Mouse (Mus musculus): ENCODE measurements around the gene Opn1sw. TPM values are rescaled to one million over a fixed set of nuclear protein-coding genes. Genes with fewer than 3 reads are reported as not detected.

The Opn1sw gene
- polyA plus RNA-seq (2016; fragmentation: Nextera tagmentation; extraction: Ambion mirVana), result 0.31 and 1.1 TPM in 2 replicates

GRCm38 (mm10) chr6:29388052-29388518, at the start of gene Opn1sw:
Gene Opn1sw (minus strand): TSS chr6:29388468.
- H3K9ac ChIP-seq (replicated peaks), result no peak within 1 kb of the TSS; the same call in 1 of the 2 replicates
- H3K4me2 ChIP-seq, result peak within 1 kb of the TSS; percentile 52
- peak within 1 kb of the TSS; percentile 64; the same call in 1 of the 2 replicates for H3K27ac ChIP-seq
- peaks cover 26% of the 10 kb centered on the region for H3K4me1 ChIP-seq (replicated peaks)
- 5% methylated on average over 12 of the region's 12 CpGs for WGBS
- H3K36me3 ChIP-seq, result no peaks in the 10 kb centered on the region
- peak within 1 kb of the TSS; percentile 31 for H3K4me3 ChIP-seq (replicated peaks)
- peaks cover 7% of the 10 kb centered on the region; the same call in 1 of the 2 replicates for H3K27me3 ChIP-seq
- no peaks in the 10 kb centered on the region for H3K9me3 ChIP-seq
- ATAC-seq (ENCODE audit: insufficient number of reproducible peaks, insufficient read depth, low FRiP score, low TSS enrichment, low read depth), result peak; percentile 73; the same call in 1 of the 2 replicates

- Histone ChIP-seq H3K36me3 (peaks cover 13% of the 10 kb centered on the region; the same call in 1 of the 2 replicates), H3K27ac (peak overlapping the region; percentile 83), H3K4me1 (replicated peaks) (peaks cover 55% of the 10 kb centered on the region), H3K9me3 (no peaks in the 10 kb centered on the region), H3K4me2 (peak overlapping the region; percentile 87), H3K27me3 (peaks cover 44% of the 10 kb centered on the region), H3K4me3 (replicated peaks) (peak overlapping the region; percentile 57), H3K9ac (replicated peaks) (peak overlapping the region; percentile 68; the same call in 1 of the 2 replicates)
- WGBS, result 13% methylated on average over 11 of the region's 11 CpGs
- ATAC-seq (ENCODE audit: insufficient number of reproducible peaks, insufficient read depth, low FRiP score, low TSS enrichment, low read depth), result no peak
Measured at GRCm38 (mm10) chr6:29436461-29436934, 48.2 kb upstream of the Opn1sw start.

DNA sequence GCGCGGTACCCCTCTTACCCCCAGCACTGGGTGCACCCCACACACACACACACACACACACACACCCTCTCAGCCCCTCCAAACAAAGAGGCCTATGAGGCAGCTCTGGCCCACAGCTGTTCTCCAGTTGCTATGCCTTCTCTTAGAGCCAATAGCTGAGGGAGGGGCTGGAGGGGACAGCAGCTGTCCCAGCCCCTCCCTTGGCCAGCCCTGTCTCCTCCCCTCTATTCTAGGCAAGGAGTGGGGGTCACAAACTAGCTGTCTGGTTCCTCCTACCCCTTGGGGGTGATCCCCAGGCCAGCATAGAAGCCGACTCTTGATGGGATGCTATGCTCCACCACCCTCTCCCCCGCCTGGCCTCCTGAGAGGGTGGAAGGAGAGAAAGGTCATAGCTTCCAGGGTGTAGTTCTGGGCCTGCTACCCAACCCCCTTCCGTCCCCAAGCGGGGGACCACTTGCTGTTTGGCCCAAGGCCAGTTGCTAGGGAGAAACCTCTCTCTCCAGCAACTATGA, 47.7 kb upstream of the Opn1sw start:
- no peaks in the 10 kb centered on the region for H3K9me3 ChIP-seq
- peaks cover 10% of the 10 kb centered on the region; the same call in 1 of the 2 replicates for H3K36me3 ChIP-seq
- WGBS, result 16% methylated on average over 6 of the region's 6 CpGs
- peak overlapping the region; percentile 57 for H3K4me3 ChIP-seq (replicated peaks)
- ATAC-seq (ENCODE audit: insufficient number of reproducible peaks, insufficient read depth, low FRiP score, low TSS enrichment, low read depth), result peak; percentile 49
- peak overlapping the region; percentile 68; the same call in 1 of the 2 replicates for H3K9ac ChIP-seq (replicated peaks)
- H3K27ac ChIP-seq, result peak overlapping the region; percentile 83
- peaks cover 46% of the 10 kb centered on the region for H3K27me3 ChIP-seq
- H3K4me2 ChIP-seq, result peak overlapping the region; percentile 87
- H3K4me1 ChIP-seq (replicated peaks), result peaks cover 60% of the 10 kb centered on the region

GRCm38 (mm10) chr6:29434911-29435691, 46.8 kb upstream of the Opn1sw start:
- Histone ChIP-seq H3K9ac (replicated peaks) (peak overlapping the region; percentile 68), H3K27me3 (peaks cover 50% of the 10 kb centered on the region), H3K9me3 (no peaks in the 10 kb centered on the region), H3K4me1 (replicated peaks) (peaks cover 64% of the 10 kb centered on the region), H3K4me2 (peak overlapping the region; percentile 87), H3K27ac (peak overlapping the region; percentile 83), H3K36me3 (peaks cover 6% of the 10 kb centered on the region; the same call in 1 of the 2 replicates), H3K4me3 (replicated peaks) (peak overlapping the region; percentile 57)
- peak; percentile 39; the same call in 1 of the 2 replicates for ATAC-seq (ENCODE audit: insufficient number of reproducible peaks, insufficient read depth, low FRiP score, low TSS enrichment, low read depth)
- WGBS, result 3% methylated on average over 13 of the region's 13 CpGs

DNA sequence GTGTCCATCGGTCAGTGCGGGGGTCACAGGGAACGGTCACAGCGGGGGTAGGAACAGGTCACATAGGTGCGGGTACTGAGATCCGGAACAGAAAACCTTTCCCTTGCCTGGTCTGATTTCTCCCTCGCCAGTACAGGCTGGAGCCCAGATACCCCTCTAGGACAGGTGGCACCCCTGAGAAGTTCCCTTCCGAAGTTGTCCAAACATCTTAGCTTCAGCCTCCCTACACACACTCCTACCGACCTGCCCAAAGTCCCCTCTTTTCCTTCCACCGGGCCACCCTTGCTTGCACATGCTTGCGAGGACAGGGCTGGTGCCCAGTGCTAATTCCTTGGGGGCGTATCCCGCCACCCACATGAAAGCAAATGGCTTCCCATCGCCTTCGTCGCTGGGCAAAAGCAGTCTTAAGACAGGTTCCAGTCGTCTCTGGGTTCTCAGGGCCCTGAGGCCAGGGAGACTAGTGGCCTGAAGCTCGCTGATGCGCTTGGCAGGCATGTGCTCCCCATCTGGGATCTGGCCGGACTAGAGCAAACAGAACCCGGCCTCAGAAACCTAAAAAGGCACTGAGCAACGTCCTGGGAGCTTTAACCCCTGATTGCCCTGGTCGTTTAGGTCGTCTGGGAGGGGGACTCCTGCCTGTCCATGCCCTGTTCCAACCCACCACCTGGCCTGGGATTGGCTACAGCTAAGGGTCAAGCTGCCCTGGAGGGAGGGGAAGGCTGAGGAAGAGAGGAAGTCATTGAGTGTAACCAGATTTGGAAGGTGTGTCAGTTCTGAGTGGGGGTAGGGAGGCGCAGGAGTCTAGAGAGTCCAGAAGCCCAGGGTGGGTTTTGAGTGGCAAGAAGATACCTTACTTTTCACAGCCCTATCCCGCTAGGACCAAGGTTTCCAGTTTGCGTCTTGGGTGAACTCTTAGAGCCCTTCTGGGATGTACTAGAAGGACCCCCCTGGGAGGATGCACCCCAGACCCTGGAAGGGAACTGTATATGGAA, 45.8 kb upstream of the Opn1sw start:
- H3K4me3 ChIP-seq (replicated peaks), result peak overlapping the region; percentile 57
- ATAC-seq (ENCODE audit: insufficient number of reproducible peaks, insufficient read depth, low FRiP score, low TSS enrichment, low read depth), result no peak
- WGBS, result 2% methylated on average over 27 of the region's 27 CpGs
- peaks cover 64% of the 10 kb centered on the region for H3K4me1 ChIP-seq (replicated peaks)
- peak overlapping the region; percentile 83 for H3K27ac ChIP-seq
- H3K36me3 ChIP-seq, result no peaks in the 10 kb centered on the region
- H3K9ac ChIP-seq (replicated peaks), result peak overlapping the region; percentile 68
- H3K9me3 ChIP-seq, result no peaks in the 10 kb centered on the region
- peak overlapping the region; percentile 87 for H3K4me2 ChIP-seq
- peaks cover 50% of the 10 kb centered on the region for H3K27me3 ChIP-seq

DNA sequence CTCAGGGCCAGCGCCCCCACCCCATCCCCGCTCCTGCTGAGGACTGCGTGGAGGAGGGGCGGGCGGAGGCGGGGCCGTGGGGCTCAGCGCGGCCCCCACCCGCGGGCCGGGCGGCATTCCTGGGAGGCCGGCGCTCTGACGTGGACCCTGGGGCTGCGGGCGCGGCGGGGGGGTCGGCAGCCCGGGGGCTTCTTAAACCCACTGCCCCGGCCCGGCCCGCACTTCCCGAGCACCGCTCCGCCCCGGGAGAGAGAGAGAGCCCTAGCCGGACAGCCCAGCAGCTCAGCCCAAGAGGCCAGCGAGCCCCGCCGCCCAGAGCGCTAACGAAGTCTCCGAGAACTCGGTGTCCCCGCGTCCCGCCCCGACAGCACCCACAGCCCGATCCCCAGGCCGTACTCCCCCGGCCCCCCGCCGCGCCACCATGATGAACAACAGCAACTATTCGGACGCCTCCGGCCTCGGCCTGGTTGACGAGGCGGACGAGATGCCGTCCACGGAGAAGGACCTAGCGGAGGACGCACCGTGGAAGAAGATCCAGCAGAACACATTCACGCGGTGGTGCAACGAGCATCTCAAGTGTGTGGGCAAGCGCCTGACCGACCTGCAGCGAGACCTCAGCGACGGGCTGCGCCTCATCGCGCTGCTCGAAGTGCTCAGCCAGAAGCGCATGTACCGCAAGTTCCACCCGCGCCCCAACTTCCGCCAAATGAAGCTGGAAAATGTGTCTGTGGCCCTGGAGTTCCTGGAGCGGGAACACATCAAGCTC, 45.0 kb upstream of the Opn1sw start, which contains the start of gene Flnc:
Gene Flnc (plus strand): TSS at position 219 of the 766 bp plus-strand sequence.
- under 1% methylated on average over 64 of the region's 77 CpGs for WGBS
- H3K4me3 ChIP-seq (replicated peaks), result peak within 1 kb of the TSS; percentile 57
- peak within 1 kb of the TSS; percentile 68 for H3K9ac ChIP-seq (replicated peaks)
- H3K27ac ChIP-seq, result peak within 1 kb of the TSS; percentile 45
- peaks cover 64% of the 10 kb centered on the region for H3K4me1 ChIP-seq (replicated peaks)
- H3K9me3 ChIP-seq, result no peaks in the 10 kb centered on the region
- H3K27me3 ChIP-seq, result peaks cover 50% of the 10 kb centered on the region
- H3K36me3 ChIP-seq, result no peaks in the 10 kb centered on the region
- ATAC-seq (ENCODE audit: insufficient number of reproducible peaks, insufficient read depth, low FRiP score, low TSS enrichment, low read depth), result peak; percentile 33; the same call in 1 of the 2 replicates
- peak within 1 kb of the TSS; percentile 87 for H3K4me2 ChIP-seq

- no peaks in the 10 kb centered on the region for H3K9me3 ChIP-seq
- H3K9ac ChIP-seq (replicated peaks), result peak overlapping the region; percentile 68; the same call in 1 of the 2 replicates
- H3K36me3 ChIP-seq, result no peaks in the 10 kb centered on the region
- peak overlapping the region; percentile 57 for H3K4me3 ChIP-seq (replicated peaks)
- H3K27me3 ChIP-seq, result peaks cover 50% of the 10 kb centered on the region
- H3K4me1 ChIP-seq (replicated peaks), result peaks cover 64% of the 10 kb centered on the region
- 0 out of 2 replicates have a peak, but pooled peaks have one; percentile 1 for ATAC-seq (ENCODE audit: insufficient number of reproducible peaks, insufficient read depth, low FRiP score, low TSS enrichment, low read depth)
- H3K27ac ChIP-seq, result no peak overlapping the region
- peak overlapping the region; percentile 87 for H3K4me2 ChIP-seq
Measured at GRCm38 (mm10) chr6:29432676-29433037, 44.4 kb upstream of the Opn1sw start.

GRCm38 (mm10) chr6:29432156-29432555, 43.9 kb upstream of the Opn1sw start:
- peaks cover 62% of the 10 kb centered on the region for H3K4me1 ChIP-seq (replicated peaks)
- H3K27ac ChIP-seq, result no peak overlapping the region
- H3K9me3 ChIP-seq, result no peaks in the 10 kb centered on the region
- ATAC-seq (ENCODE audit: insufficient number of reproducible peaks, insufficient read depth, low FRiP score, low TSS enrichment, low read depth), result no peak
- no peak overlapping the region for H3K4me3 ChIP-seq (replicated peaks)
- H3K36me3 ChIP-seq, result no peaks in the 10 kb centered on the region
- H3K4me2 ChIP-seq, result no peak overlapping the region
- no peak overlapping the region for H3K9ac ChIP-seq (replicated peaks)
- 52% methylated on average over 3 of the region's 3 CpGs for WGBS
- H3K27me3 ChIP-seq, result peaks cover 50% of the 10 kb centered on the region

GRCm38 (mm10) chr6:29431473-29431872, 43.2 kb upstream of the Opn1sw start:
- no peak for ATAC-seq (ENCODE audit: insufficient number of reproducible peaks, insufficient read depth, low FRiP score, low TSS enrichment, low read depth)
- no peaks in the 10 kb centered on the region; the same call in 1 of the 2 replicates for H3K36me3 ChIP-seq
- H3K9ac ChIP-seq (replicated peaks), result no peak overlapping the region
- no peaks in the 10 kb centered on the region for H3K9me3 ChIP-seq
- 0 out of 2 replicates have a peak overlapping the region, but pooled peaks have one; percentile 13 for H3K27ac ChIP-seq
- H3K4me3 ChIP-seq (replicated peaks), result no peak overlapping the region
- H3K27me3 ChIP-seq, result peaks cover 50% of the 10 kb centered on the region
- H3K4me1 ChIP-seq (replicated peaks), result peaks cover 55% of the 10 kb centered on the region
- H3K4me2 ChIP-seq, result no peak overlapping the region; the same call in 1 of the 2 replicates
- WGBS, result 21% methylated on average over 5 of the region's 5 CpGs

Data from limb, embryonic 12.5 days (tissue).